Mouse (Mus musculus) heart, postnatal 25 days (tissue): ENCODE results near the gene P4ha2. TPM values are rescaled to one million over a fixed set of nuclear protein-coding genes. Genes with fewer than 3 reads are reported as not detected.
"Not testable (repeated sequence)": the region's sequence is repeated elsewhere in the genome, so short reads cannot be mapped to it uniquely, and the experiment has no call there.

ENCODE experiments used
- DNase-seq: peaks from one replicate; pipeline ENCODE4 v3.0.0; 2022; ENCODE audit warnings: low spot score
- intact Hi-C: fragments of 180-260 bp; cut with DNase I; formaldehyde crosslinking; loops from one replicate; pipeline ENCODE4 v1.15.1; 2025
- total RNA-seq, 2 experiments: library from RNA; stranded (reverse); gene quantifications; 2 replicates each; pipeline ENCODE4 v1.2.3; 2021

Gene P4ha2
- total RNA-seq, 2 experiments from 2014 or later, result 56.6 to 61.7 TPM

- intact Hi-C loops, result no loop called here
- DNase-seq, result peak; percentile 73
Observed at GRCm38 (mm10) chr11:54122416-54123264, 22.7 kb downstream of the P4ha2 start.

GRCm38 (mm10) chr11:54125982-54126648 is 26.2 kb downstream of the P4ha2 start:
- DNase-seq, result no peak
- intact Hi-C loops, result loop anchor here (5.0 kb wide), 1 partner anchor 34 kb away; no protein-coding TSS in a partner anchor

DNA sequence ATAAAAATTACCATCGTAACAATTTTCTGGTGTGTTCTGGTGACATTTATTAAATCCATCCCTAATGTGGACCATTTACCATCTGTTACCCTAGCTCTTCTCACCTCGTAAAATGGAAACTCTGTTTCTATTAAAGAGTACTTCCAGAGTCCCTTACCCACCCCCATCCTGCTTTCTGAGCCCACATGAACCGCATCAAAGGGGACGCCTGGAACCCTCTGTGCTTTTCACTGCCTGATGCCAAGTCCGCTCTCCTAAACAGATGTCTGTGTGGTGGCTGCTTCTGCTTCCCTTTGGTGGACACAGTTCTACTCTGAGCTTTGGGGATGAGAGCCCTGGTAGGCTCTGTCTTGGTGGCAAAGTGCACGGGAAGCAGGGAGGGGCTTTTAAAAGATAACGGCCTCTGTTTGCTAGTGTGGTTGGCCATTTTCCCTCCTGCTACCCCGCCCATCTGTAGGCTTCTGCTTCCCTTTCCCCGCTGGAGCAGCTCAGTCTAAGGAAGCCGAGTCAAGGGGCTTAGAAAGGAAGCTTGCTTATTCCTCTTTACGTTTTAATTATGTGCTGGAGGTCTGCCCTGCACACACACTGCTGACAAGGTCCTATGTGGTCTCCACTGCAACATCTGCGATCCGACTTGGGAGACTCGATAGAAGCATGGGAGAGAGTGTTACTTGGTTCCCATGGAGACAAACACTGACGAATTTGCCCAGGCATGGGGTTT is 26.9 kb downstream of the P4ha2 start:
- no peak for DNase-seq
- intact Hi-C loops, result loop anchor here (5.0 kb wide), 1 partner anchor 35 kb away; no protein-coding TSS in a partner anchor

DNA sequence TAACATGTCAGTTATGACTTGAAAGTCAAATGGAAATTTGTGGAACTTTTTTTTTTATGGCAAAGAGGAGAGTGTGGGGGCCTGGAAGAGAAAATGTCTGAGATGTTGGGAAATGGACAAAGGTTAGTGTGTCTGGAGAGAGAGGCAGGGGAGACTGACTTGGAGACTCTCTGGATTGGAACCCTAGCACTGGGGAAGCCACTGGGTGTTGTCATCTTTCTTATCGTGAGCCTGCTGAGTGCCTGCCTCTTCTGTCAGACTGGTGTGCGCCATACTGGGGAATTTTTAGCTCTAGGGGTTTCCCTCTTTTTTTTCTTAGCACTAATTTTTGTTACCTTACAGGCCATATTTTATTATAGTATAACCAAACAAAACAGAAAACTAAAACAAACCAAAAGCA is 27.5 kb downstream of the P4ha2 start:
- DNase-seq, result no peak
- intact Hi-C loops, result loop anchor here (5.0 kb wide), 1 partner anchor 35 kb away; no protein-coding TSS in a partner anchor

GRCm38 (mm10) chr11:54129955-54130354 is 30.1 kb downstream of the P4ha2 start:
- intact Hi-C loops, result loop anchor here (5.0 kb wide), 1 partner anchor 38 kb away; no protein-coding TSS in a partner anchor
- no peak for DNase-seq

DNA sequence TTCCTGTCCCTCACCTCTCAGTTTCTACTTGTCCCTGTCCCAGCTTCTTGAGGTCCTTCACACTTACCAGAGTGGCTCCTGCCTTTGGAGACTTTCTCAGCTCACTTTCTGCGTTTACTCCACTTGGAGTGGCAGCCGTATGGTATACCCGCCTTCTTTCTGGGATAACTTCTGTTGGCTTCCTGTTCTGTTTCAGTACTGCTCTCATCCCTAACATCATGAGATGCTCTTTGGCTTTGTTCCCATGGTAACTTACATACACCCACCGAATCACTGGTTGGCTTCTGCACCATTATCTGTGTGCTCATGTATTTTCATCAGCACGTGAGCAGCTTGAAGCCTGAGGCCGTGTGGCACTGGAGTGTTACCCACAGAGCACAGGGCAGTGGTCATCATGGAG is 30.8 kb downstream of the P4ha2 start:
- intact Hi-C loops, result no loop called here

GRCm38 (mm10) chr11:54132290-54132689 is 32.4 kb downstream of the P4ha2 start:
- DNase-seq, result no peak

More for the DNA sequence above, 30.8 kb downstream of the P4ha2 start:
- DNase-seq, result no peak

DNA sequence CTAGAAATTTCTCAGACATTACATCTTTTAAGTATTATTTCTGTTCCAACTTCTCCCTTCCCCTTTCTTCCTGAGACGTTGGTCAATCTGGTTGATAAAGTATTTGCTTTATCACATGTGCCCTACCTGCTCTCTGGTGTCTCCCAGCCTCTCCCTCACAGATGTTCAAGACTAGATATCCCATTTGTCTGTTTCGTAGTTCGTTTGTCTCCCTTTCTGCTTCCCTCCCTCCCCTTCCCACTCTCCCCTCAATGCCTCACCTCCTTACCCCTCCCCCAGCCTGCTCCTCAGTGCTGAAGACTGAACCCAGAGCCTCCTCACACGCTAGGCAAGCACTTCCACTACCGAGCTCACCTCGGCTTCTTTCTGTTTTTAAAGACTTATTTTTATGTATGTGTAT is 35.0 kb downstream of the P4ha2 start:
- intact Hi-C loops, result no loop called here
- no peak for DNase-seq

More at GRCm38 (mm10) chr11:54132290-54132689, 32.4 kb downstream of the P4ha2 start:
- intact Hi-C loops, result no loop called here

- DNase-seq, intact Hi-C loops: not testable (repeated sequence)
Observed at GRCm38 (mm10) chr11:54140159-54140558, 40.3 kb downstream of the P4ha2 start.

DNA sequence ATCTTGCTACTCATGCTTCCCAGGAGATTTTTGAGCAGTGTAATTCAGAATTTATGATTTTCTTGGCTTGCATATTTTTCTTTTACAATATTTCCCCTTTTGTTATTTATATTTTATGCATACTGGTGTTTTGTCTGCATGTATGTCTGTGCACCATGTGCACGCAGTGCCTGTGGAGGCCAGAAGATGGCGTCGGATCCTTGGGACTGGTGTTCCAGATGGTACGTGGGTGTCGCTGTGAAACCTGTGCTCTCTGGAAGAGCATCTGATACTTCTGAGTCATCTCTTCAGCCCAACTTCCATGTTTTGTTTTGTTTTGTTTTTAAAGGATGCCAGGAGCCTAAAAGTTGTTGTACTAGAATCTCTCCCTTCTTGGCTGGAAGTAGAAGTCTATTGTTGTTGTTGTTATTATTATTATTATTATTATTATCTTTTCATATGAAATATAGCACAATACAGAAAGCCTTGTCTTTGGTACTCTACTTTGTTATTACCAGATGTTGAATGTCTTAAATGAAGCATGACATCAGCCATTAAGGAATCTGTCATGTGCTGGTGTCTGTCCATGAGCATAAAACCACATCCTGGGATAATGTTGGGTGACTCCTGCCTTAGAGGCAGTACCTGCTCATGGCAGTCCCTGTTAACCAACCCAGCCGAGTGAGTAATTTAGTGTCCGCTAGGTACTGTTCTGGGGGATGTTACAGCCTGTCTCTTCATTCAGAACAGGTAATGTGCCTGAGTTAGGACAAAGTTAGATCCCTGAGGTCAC is 41.5 kb downstream of the P4ha2 start:
- no peak for DNase-seq

GRCm38 (mm10) chr11:54144886-54145285 is 45.0 kb downstream of the P4ha2 start:
- peak; percentile 30 for DNase-seq
- intact Hi-C loops, result loop anchor here (1.0 to 5.0 kb wide), 2 partner anchors 109 to 143 kb away; no protein-coding TSS in a partner anchor

More for the DNA sequence above, 41.5 kb downstream of the P4ha2 start:
- intact Hi-C loops, result no loop called here

GRCm38 (mm10) chr11:54145990-54146389 is 46.1 kb downstream of the P4ha2 start:
- DNase-seq, result no peak
- intact Hi-C loops, result loop anchor here (1.0 to 5.0 kb wide), 2 partner anchors 108 to 144 kb away; no protein-coding TSS in a partner anchor

DNA sequence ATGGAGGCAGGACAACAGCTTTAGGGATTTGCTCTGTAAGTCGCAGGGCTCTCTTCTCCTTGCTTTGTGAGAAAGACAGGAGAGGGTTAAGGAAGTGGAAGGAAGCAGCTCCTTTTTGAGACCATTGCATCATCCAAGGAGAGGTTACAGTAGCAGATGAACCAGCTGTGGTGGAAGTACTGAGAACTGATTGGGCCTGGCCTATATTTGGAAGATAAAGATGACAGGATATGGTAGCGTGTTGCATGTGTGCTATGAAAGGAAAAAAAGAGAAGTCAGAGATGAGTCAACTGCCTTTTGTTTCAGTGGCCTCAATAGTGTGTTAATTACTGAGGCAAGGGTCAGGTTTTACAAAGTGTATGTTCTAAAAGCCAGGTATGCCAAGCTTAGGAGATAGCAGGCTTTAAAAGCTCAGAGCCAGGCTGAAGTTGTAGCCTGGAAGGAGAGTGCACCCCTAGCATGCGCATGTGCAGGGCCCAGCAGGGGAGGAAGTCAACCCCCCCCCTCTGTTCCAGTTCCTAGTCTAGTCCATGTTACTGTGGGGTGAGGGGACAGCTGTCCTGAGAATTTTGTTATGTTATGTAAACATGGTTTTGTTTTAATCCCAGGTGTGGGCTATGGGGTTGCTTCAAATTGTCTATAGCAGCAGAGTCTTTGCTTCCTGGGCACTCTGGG is 50.0 kb downstream of the P4ha2 start:
- no peak for DNase-seq

GRCm38 (mm10) chr11:54151141-54151540 is 51.2 kb downstream of the P4ha2 start:
- no peak for DNase-seq
- intact Hi-C loops, result no loop called here

More for the DNA sequence above, 50.0 kb downstream of the P4ha2 start:
- intact Hi-C loops, result loop anchor here (5.0 kb wide), 1 partner anchor 148 kb away; no protein-coding TSS in a partner anchor

DNA sequence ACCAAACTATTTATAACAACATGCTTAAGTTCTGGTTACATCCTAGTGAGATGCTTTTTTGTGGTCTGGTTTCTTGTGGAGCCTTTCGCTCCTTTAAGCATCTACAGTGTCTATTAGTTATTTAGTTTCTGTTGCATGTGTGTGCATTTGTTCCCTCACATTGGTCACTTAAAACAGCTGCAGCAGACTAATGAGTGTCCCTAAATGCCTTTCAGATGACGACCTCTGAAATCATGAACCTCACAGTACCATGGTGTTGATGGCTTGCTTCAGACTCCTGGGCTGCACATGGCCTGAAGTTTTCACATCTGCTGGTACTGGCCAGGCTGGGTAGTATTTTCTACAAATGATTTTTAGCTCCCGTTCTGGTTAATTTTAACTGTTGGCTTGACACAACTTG is 53.1 kb downstream of the P4ha2 start:
- intact Hi-C loops, result no loop called here
- DNase-seq, result no peak

DNA sequence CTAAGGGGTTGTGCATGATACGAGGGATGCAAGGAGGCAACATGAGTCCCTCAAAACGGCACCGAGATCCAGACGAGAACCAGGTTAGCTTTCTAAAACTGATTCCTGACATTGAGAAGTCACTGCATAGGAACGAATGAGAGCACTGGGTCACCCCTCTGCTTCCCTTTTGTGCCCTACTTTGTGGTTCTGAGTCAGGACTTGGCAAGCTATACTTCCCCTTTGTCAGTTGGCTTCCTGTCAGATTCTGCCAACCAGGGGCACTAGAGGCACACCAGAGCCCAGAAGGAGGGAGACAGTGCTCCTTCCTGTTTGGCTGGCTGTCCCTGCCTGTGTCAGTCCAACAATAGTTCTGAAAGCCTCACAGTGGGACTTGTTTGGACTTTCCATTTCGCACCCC is 56.0 kb downstream of the P4ha2 start:
- DNase-seq, result peak; percentile 19
- intact Hi-C loops, result no loop called here

DNA sequence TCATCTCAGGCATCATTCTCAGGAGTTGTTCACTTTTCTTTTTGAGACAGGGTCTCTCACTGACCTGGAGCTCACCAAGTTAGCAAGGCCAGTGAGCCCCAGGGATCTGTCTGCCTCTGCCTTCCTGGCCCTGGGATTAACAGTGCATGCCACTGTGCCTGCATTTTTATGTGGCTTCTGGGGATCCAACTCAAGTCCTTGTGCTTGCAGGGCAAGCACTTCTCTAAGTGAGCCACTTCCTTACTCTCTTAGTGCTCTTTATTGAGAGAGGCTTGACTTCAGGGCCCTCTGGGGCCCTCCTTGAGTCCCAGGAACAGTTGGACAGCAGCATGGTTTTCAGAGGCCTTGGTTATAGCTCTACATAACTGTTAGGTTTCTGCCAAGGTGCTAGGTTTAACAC is 56.6 kb downstream of the P4ha2 start:
- intact Hi-C loops, result no loop called here

DNA sequence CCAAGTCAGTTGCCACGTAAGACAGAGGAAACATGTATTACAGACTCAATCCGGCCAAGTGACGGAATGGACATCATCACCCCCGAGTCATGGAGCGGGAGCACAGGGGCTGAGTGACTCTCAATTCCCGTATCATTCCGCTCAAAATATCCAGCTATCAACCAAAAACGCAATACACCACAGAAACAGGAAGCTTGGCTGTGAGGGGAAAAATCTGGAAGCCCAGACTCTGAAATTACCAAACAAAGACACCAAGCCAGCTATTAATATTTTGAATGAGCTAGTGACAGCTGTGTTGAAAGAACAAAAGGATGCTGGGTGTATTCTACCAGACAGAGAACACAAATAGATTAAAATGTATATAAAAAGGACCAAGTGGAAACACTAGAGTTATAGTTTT is 57.7 kb downstream of the P4ha2 start:
- DNase-seq, result no peak
- intact Hi-C loops, result no loop called here

More for the DNA sequence above, 56.6 kb downstream of the P4ha2 start:
- DNase-seq, result no peak

DNA sequence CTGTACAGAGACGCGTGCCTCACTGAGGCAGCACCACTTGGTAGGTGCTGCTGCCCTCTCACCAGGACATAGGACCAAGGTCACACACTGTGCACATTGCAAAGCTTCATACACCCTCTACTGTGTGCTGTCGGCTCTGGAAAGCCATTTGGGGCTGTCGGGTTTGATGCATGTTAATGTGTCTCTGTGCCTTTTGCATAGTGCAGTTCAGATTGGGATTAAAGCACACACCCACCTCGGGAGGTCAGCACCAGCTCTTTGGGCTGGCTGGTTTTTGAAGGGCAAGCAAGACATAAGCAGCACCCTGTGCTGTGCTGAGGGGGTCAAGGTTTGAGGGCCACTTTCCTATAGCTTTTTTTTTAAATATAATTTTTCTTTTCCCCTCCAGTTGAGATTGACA is 60.5 kb downstream of the P4ha2 start:
- no peak for DNase-seq
- intact Hi-C loops, result no loop called here
